Mouse (Mus musculus) intestine, embryonic 15.5 days (tissue): ENCODE data around the gene Trim11. TPM values are rescaled to one million over a fixed set of nuclear protein-coding genes. Genes with fewer than 3 reads are reported as not detected.

ENCODE experiments used
- ATAC-seq: fragments of 200-750 bp; cut with Nextera tagmentation; 2 replicates; pipeline ENCODE4 v1.8.0; 2017; ENCODE audit warnings: moderate TSS enrichment, moderate library complexity
- H3K27ac ChIP-seq: fragments of 300-500 bp; sonication (generic); 2 replicates; pipeline ENCODE4 v1.5.1; 2015; ENCODE audit warnings: mild to moderate bottlenecking, inconsistent platforms
- H3K27me3 ChIP-seq: fragments of 300-500 bp; sonication (generic); replicated peaks from 2 replicates; pipeline ENCODE4 v1.6.1; 2015; ENCODE audit warnings: inconsistent platforms
- H3K36me3 ChIP-seq: fragments of 300-500 bp; sonication (generic); 2 replicates; pipeline ENCODE4 v1.6.1; 2015; ENCODE audit warnings: inconsistent platforms
- H3K4me1 ChIP-seq: fragments of 300-500 bp; sonication (generic); replicated peaks from 2 replicates; pipeline ENCODE4 v1.6.1; 2015; ENCODE audit warnings: inconsistent platforms
- H3K4me2 ChIP-seq: fragments of 300-500 bp; sonication (generic); replicated peaks from 2 replicates; pipeline ENCODE4 v1.6.1; 2015; ENCODE audit warnings: mild to moderate bottlenecking, inconsistent platforms
- H3K4me3 ChIP-seq: fragments of 300-500 bp; sonication (generic); replicated peaks from 2 replicates; pipeline ENCODE4 v1.5.1; 2015; ENCODE audit warnings: inconsistent platforms
- H3K9ac ChIP-seq: fragments of 300-500 bp; sonication (generic); 2 replicates; pipeline ENCODE4 v1.6.1; 2015; ENCODE audit warnings: inconsistent platforms
- H3K9me3 ChIP-seq: fragments of 300-500 bp; sonication (generic); 2 replicates; pipeline ENCODE4 v1.6.1; 2016; ENCODE audit warnings: inconsistent platforms
- WGBS: fragments of 180-500 bp; shearing (Covaris S2); methylation state at CpG from one replicate; pipeline ENCODE4 v1.1.7; 2015; 5-methylcytosine and 5-hydroxymethylcytosine counted together
- polyA plus RNA-seq: library from polyadenylated mRNA; unstranded; fragments of >200 nt; fragmentation: Nextera tagmentation; extraction: Ambion mirVana; gene quantifications from 2 replicates; pipeline ENCODE4 v1.2.1, GENCODE M21; 2015

Trim11 gene
- polyA plus RNA-seq, 1 experiment from 2014 or later, result 16.0 TPM

- no peaks in the 10 kb centered on the region; the same call in 1 of the 2 replicates for H3K36me3 ChIP-seq
- H3K4me1 ChIP-seq, result peaks cover 12% of the 10 kb centered on the region; the same call in 1 of the 2 replicates
- H3K27ac ChIP-seq, result no peak overlapping the region
- no peak overlapping the region for H3K4me3 ChIP-seq
- ATAC-seq, result no peak
- H3K9me3 ChIP-seq, result no peaks in the 10 kb centered on the region
- H3K27me3 ChIP-seq, result no peaks in the 10 kb centered on the region
- H3K9ac ChIP-seq, result no peak overlapping the region
- H3K4me2 ChIP-seq, result no peak overlapping the region
- 91% methylated on average over 3 of the region's 3 CpGs for WGBS
Measured at GRCm38 (mm10) chr11:58971796-58972195, 6.1 kb upstream of the Trim11 start.

- no peak for ATAC-seq
- Histone ChIP-seq H3K36me3 (no peaks in the 10 kb centered on the region; the same call in 1 of the 2 replicates), H3K27me3 (no peaks in the 10 kb centered on the region), H3K4me3 (no peak overlapping the region), H3K27ac (no peak overlapping the region), H3K9ac (no peak overlapping the region), H3K4me1 (peaks cover 17% of the 10 kb centered on the region), H3K9me3 (no peaks in the 10 kb centered on the region), H3K4me2 (no peak overlapping the region)
- WGBS, result 94% methylated on average over 3 of the region's 3 CpGs
Measured at GRCm38 (mm10) chr11:58974414-58974813, 3.5 kb upstream of the Trim11 start.

- peaks cover 3% of the 10 kb centered on the region; the same call in 1 of the 2 replicates for H3K36me3 ChIP-seq
- peaks cover 28% of the 10 kb centered on the region for H3K4me1 ChIP-seq
- H3K4me3 ChIP-seq, result peak overlapping the region; percentile 93
- H3K9ac ChIP-seq, result peak overlapping the region; percentile 84
- peak overlapping the region; percentile 96 for H3K4me2 ChIP-seq
- under 1% methylated on average over 29 of the region's 29 CpGs for WGBS
- H3K27me3 ChIP-seq, result no peaks in the 10 kb centered on the region
- no peaks in the 10 kb centered on the region for H3K9me3 ChIP-seq
- H3K27ac ChIP-seq, result peak overlapping the region; percentile 54
- ATAC-seq, result peak; percentile 44
Measured at GRCm38 (mm10) chr11:58977150-58977549, 743 bp upstream of the Trim11 start.

GRCm38 (mm10) chr11:58977607-58978026 is 276 bp upstream of the Trim11 start:
- peak overlapping the region; percentile 84 for H3K9ac ChIP-seq
- peak overlapping the region; percentile 96 for H3K4me2 ChIP-seq
- H3K4me3 ChIP-seq, result peak overlapping the region; percentile 93
- H3K36me3 ChIP-seq, result peaks cover 8% of the 10 kb centered on the region
- H3K27me3 ChIP-seq, result no peaks in the 10 kb centered on the region
- peak overlapping the region; percentile 54 for H3K27ac ChIP-seq
- H3K9me3 ChIP-seq, result no peaks in the 10 kb centered on the region
- 0% methylated on average over 21 of the region's 21 CpGs for WGBS
- H3K4me1 ChIP-seq, result peaks cover 30% of the 10 kb centered on the region
- peak; percentile 29 for ATAC-seq

DNA sequence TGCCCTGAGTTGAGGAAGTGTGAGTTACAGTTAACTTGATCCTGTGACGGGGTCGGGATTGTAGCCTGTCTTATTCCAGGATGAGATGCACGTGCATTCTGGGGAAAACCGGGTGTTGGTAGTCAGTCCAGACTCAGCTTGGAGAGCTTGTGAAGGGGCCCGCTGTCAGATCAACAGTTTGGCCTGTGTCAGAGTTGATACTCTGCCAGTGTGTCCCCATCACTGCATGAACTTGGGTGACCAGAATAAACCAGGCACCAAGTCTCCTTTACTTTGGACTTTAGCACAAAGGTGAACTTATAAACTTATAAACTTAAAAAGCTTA is 775 bp downstream of the Trim11 start:
- Histone ChIP-seq H3K36me3 (peaks cover 12% of the 10 kb centered on the region), H3K9me3 (no peaks in the 10 kb centered on the region), H3K4me2 (peak overlapping the region; percentile 96), H3K9ac (peak overlapping the region; percentile 84), H3K4me3 (peak overlapping the region; percentile 93), H3K27ac (0 out of 2 replicates have a peak overlapping the region, but pooled peaks have one; percentile 54), H3K4me1 (peaks cover 30% of the 10 kb centered on the region), H3K27me3 (no peaks in the 10 kb centered on the region)
- 3% methylated on average over 5 of the region's 5 CpGs for WGBS
- no peak for ATAC-seq

- no peak for ATAC-seq
- no peaks in the 10 kb centered on the region for H3K9me3 ChIP-seq
- H3K4me3 ChIP-seq, result peak overlapping the region; percentile 93
- H3K9ac ChIP-seq, result peak overlapping the region; percentile 84
- H3K27ac ChIP-seq, result no peak overlapping the region
- H3K27me3 ChIP-seq, result no peaks in the 10 kb centered on the region
- 58% methylated on average over 3 of the region's 3 CpGs for WGBS
- peak overlapping the region; percentile 96 for H3K4me2 ChIP-seq
- peaks cover 30% of the 10 kb centered on the region for H3K4me1 ChIP-seq
- peaks cover 12% of the 10 kb centered on the region for H3K36me3 ChIP-seq
Measured at GRCm38 (mm10) chr11:58979183-58979582, 1.3 kb downstream of the Trim11 start.

DNA sequence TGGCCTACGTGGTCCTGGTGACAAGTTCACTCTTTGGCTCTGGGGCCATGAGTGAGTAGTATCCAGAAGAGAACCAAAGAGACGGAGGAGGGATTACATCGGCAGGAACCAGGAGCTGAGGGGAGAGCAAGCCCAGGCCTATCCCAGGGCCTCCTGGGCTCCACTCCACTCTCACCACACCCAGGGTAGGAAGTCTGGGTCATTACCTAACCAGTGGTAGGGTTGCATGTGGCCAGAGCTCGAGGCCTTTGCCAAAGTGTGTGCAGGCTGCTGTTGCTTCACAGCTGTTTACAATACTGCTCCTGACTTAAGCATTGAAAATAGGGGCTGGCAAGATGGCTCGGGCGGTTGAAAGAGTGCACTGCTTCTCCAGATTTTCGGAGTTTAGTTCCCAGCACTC is 1.8 kb downstream of the Trim11 start:
- peak overlapping the region; percentile 84 for H3K9ac ChIP-seq
- H3K27ac ChIP-seq, result no peak overlapping the region
- peak overlapping the region; percentile 96 for H3K4me2 ChIP-seq
- peaks cover 16% of the 10 kb centered on the region for H3K36me3 ChIP-seq
- H3K9me3 ChIP-seq, result no peaks in the 10 kb centered on the region
- H3K4me1 ChIP-seq, result peaks cover 30% of the 10 kb centered on the region
- no peak for ATAC-seq
- peak overlapping the region; percentile 93 for H3K4me3 ChIP-seq
- whole genome bisulfite sequencing, result 68% methylated on average over 7 of the region's 7 CpGs
- H3K27me3 ChIP-seq, result no peaks in the 10 kb centered on the region

- WGBS, result 65% methylated on average over 5 of the region's 5 CpGs
- Histone ChIP-seq H3K27me3 (no peaks in the 10 kb centered on the region), H3K9me3 (no peaks in the 10 kb centered on the region), H3K4me1 (peaks cover 30% of the 10 kb centered on the region), H3K27ac (no peak overlapping the region), H3K4me3 (no peak overlapping the region), H3K9ac (peak overlapping the region; percentile 28; the same call in 1 of the 2 replicates), H3K36me3 (peaks cover 16% of the 10 kb centered on the region), H3K4me2 (peak overlapping the region; percentile 96)
- no peak for ATAC-seq
Measured at GRCm38 (mm10) chr11:58980381-58980990, 2.6 kb downstream of the Trim11 start.

- H3K27ac ChIP-seq, result no peak overlapping the region
- H3K4me1 ChIP-seq, result peaks cover 30% of the 10 kb centered on the region
- WGBS, result 47% methylated on average over 14 of the region's 14 CpGs
- no peaks in the 10 kb centered on the region for H3K27me3 ChIP-seq
- no peak overlapping the region for H3K4me2 ChIP-seq
- no peak overlapping the region; the same call in 1 of the 2 replicates for H3K9ac ChIP-seq
- H3K4me3 ChIP-seq, result no peak overlapping the region
- no peak for ATAC-seq
- peaks cover 23% of the 10 kb centered on the region for H3K36me3 ChIP-seq
- no peaks in the 10 kb centered on the region for H3K9me3 ChIP-seq
Measured at GRCm38 (mm10) chr11:58981541-58982447, 3.9 kb downstream of the Trim11 start.

- Histone ChIP-seq H3K9ac (no peak overlapping the region), H3K27ac (no peak overlapping the region), H3K4me3 (no peak overlapping the region), H3K4me1 (peaks cover 27% of the 10 kb centered on the region), H3K4me2 (no peak overlapping the region), H3K36me3 (peaks cover 28% of the 10 kb centered on the region), H3K9me3 (no peaks in the 10 kb centered on the region), H3K27me3 (no peaks in the 10 kb centered on the region)
- ATAC-seq, result no peak
- WGBS, result 88% methylated on average over 18 of the region's 18 CpGs
Measured at GRCm38 (mm10) chr11:58982471-58983097, 4.7 kb downstream of the Trim11 start.

GRCm38 (mm10) chr11:58983691-58984341 is 5.9 kb downstream of the Trim11 start:
- 85% methylated on average over 6 of the region's 6 CpGs for WGBS
- no peak overlapping the region for H3K27ac ChIP-seq
- H3K9ac ChIP-seq, result no peak overlapping the region
- no peak for ATAC-seq
- H3K9me3 ChIP-seq, result no peaks in the 10 kb centered on the region
- H3K27me3 ChIP-seq, result no peaks in the 10 kb centered on the region
- peaks cover 34% of the 10 kb centered on the region for H3K36me3 ChIP-seq
- peaks cover 27% of the 10 kb centered on the region for H3K4me1 ChIP-seq
- no peak overlapping the region for H3K4me2 ChIP-seq
- no peak overlapping the region for H3K4me3 ChIP-seq

DNA sequence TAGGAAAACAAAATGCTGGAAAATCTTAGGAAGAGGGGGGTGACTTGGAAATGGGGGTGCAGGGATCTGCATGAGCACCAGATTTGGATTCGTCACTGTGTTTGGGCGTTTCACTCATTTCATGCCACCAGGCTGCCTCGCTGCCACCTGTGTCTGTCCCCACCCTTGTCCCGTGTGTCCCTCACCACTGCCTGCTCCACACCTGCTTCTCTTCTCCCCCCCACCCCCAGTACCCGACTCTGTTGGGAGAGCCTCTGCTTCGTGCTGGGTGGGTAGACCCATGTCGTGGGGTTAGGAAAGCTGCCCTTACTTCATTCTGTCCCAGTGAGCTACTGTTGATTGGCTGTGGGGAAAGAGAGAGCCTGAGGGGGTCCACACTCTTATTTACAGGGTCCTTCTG is 6.8 kb downstream of the Trim11 start:
- H3K4me3 ChIP-seq, result no peak overlapping the region
- 91% methylated on average over 7 of the region's 7 CpGs for WGBS
- ATAC-seq, result no peak
- H3K27me3 ChIP-seq, result no peaks in the 10 kb centered on the region
- no peak overlapping the region for H3K27ac ChIP-seq
- no peak overlapping the region for H3K4me2 ChIP-seq
- no peaks in the 10 kb centered on the region for H3K9me3 ChIP-seq
- no peak overlapping the region for H3K9ac ChIP-seq
- peaks cover 39% of the 10 kb centered on the region for H3K36me3 ChIP-seq
- peaks cover 18% of the 10 kb centered on the region for H3K4me1 ChIP-seq
